Mouse (Mus musculus) stomach, embryonic 15.5 days (tissue): ENCODE measurements around the gene Itga4. TPM values are rescaled to one million over a fixed set of nuclear protein-coding genes. Genes with fewer than 3 reads are reported as not detected.

ENCODE experiments used
- ATAC-seq: fragments of 200-750 bp; cut with Nextera tagmentation; 2 replicates; pipeline ENCODE4 v1.8.0; 2017; ENCODE audit warnings: low read depth, moderate number of reproducible peaks, moderate TSS enrichment; ENCODE audit not compliant: insufficient read depth, low FRiP score
- H3K27ac ChIP-seq: fragments of 300-500 bp; sonication (generic); 2 replicates; pipeline ENCODE4 v1.5.1; 2015; ENCODE audit warnings: mild to moderate bottlenecking, inconsistent platforms
- H3K27me3 ChIP-seq: fragments of 300-500 bp; sonication (generic); replicated peaks from 2 replicates; pipeline ENCODE4 v1.6.1; 2015; ENCODE audit warnings: inconsistent platforms
- H3K36me3 ChIP-seq: fragments of 300-500 bp; sonication (generic); 2 replicates; pipeline ENCODE4 v1.6.1; 2015; ENCODE audit warnings: inconsistent platforms
- H3K4me1 ChIP-seq: fragments of 300-500 bp; sonication (generic); 2 replicates; pipeline ENCODE4 v1.6.1; 2015; ENCODE audit warnings: inconsistent platforms
- H3K4me2 ChIP-seq: fragments of 300-500 bp; sonication (generic); 2 replicates; pipeline ENCODE4 v1.6.1; 2015; ENCODE audit warnings: mild to moderate bottlenecking, inconsistent platforms
- H3K4me3 ChIP-seq: fragments of 300-500 bp; sonication (generic); replicated peaks from 2 replicates; pipeline ENCODE4 v1.5.1; 2015; ENCODE audit warnings: inconsistent platforms
- H3K9ac ChIP-seq: fragments of 300-500 bp; sonication (generic); 2 replicates; pipeline ENCODE4 v1.6.1; 2015; ENCODE audit warnings: inconsistent platforms
- H3K9me3 ChIP-seq: fragments of 300-500 bp; sonication (generic); 2 replicates; pipeline ENCODE4 v1.6.1; 2016; ENCODE audit warnings: inconsistent platforms
- WGBS: fragments of 180-500 bp; shearing (Covaris S2); methylation state at CpG from one replicate; pipeline ENCODE4 v1.1.7; 2015; 5-methylcytosine and 5-hydroxymethylcytosine counted together
- polyA plus RNA-seq: library from polyadenylated mRNA; unstranded; fragments of >200 nt; fragmentation: Nextera tagmentation; extraction: Ambion mirVana; gene quantifications from 2 replicates; pipeline ENCODE4 v1.2.1, GENCODE M21; 2015

Itga4 gene
- polyA plus RNA-seq, 1 experiment from 2014 or later, result 6.5 TPM

DNA sequence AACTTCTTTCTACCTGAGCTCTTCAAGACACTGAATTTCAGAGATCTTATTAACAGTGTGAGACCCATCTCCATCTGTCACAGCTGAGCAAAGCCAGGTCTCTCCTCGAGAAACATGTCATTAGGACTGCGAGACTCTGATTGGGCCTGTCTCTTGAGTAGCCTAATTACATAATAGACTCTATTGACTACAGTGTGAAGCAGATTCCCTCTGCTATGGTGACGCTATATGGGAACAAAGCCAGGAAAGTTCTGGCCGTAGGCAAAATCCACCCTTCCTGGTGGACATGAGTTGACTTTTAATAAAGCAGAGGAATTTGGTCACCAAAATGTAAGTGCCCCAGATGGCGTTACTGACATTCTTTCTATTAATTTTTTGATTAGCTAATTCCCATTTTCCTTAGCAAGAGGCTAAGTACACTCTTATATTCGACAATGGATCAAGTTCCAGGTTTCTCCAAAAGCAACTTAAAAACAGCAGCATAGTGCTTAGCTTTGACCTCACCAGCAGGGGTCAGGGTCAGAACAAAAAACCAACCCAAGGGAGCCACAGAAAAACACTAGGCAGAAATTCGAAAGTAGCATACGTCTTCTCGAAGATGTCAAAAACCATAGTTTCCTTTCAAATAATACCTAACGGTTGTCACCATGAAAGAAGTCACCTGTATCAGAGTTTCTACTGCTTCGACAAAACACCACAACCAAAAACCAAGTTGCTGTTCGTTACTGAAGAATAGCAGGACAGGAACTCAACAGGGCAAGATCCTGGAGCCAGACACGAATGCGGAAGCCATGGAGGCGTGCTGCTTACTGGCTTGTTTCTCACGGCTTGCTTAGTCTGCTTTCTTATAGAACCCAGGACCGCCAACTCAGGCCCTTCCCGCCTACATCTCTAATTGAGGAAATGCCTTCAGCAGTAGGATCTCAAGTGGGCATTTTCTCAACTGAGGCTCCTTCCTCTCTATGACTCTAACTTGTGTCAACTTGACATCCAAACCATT lies 112.5 kb downstream of the Itga4 start:
- Histone ChIP-seq H3K27ac (no peak overlapping the region), H3K4me2 (no peak overlapping the region), H3K9me3 (no peaks in the 10 kb centered on the region), H3K4me1 (no peaks in the 10 kb centered on the region), H3K27me3 (no peaks in the 10 kb centered on the region), H3K9ac (no peak overlapping the region), H3K36me3 (no peaks in the 10 kb centered on the region), H3K4me3 (no peak overlapping the region)
- ATAC-seq, result no peak
- 72% methylated on average over 18 of the region's 18 CpGs for WGBS

DNA sequence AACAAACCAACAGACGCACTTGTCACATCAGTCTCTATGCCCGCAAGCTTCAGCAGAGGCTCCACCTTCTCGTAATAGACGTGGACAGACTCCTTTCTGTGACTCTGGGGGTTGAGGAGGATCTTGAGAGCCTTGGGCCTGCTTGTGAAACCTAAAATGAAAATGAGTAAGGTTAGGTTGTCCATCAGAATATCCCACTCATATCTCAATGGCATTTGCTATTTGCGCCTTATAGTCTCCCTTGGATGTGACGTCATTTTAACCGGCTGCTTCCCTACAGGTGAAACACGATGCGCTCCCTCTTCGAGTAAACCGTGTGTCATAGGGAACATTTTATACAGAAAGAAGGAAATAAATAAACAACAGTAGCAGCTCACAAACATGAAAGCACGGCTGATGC lies 113.4 kb downstream of the Itga4 start:
- Histone ChIP-seq H3K36me3 (no peaks in the 10 kb centered on the region), H3K4me2 (no peak overlapping the region)
- 85% methylated on average over 12 of the region's 12 CpGs for WGBS

GRCm38 (mm10) chr2:79369061-79369524 lies 113.9 kb downstream of the Itga4 start:
- no peaks in the 10 kb centered on the region for H3K36me3 ChIP-seq
- no peak overlapping the region for H3K4me3 ChIP-seq
- no peaks in the 10 kb centered on the region for H3K9me3 ChIP-seq
- no peak overlapping the region for H3K4me2 ChIP-seq
- WGBS, result 77% methylated on average over 7 of the region's 7 CpGs
- no peaks in the 10 kb centered on the region for H3K4me1 ChIP-seq
- no peaks in the 10 kb centered on the region for H3K27me3 ChIP-seq
- no peak overlapping the region for H3K9ac ChIP-seq
- peak; percentile 58; the same call in 1 of the 2 replicates for ATAC-seq
- H3K27ac ChIP-seq, result no peak overlapping the region

More for the DNA sequence above, 113.4 kb downstream of the Itga4 start:
- Histone ChIP-seq H3K9ac (no peak overlapping the region), H3K9me3 (no peaks in the 10 kb centered on the region), H3K27me3 (no peaks in the 10 kb centered on the region), H3K4me1 (no peaks in the 10 kb centered on the region), H3K27ac (no peak overlapping the region), H3K4me3 (no peak overlapping the region)
- no peak for ATAC-seq

DNA sequence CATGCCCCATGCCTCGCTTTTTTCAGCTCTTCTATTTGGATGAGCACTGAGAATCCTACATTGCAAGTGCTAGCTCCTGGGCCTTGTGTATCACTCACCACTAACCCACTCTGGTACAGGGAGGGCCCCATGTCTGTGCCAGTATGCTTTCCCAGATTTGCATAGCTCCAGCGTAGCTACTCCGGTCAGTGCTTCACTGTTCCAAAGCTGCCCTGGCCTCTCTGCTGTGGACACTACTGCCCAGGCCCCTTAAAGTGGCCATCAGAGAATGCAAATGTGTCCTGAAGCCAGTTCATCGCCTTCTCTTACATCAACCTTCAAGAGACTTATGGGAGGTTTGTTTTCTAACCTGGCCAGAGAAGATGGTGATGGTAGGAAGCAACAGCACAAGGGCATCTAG lies 114.7 kb downstream of the Itga4 start:
- no peaks in the 10 kb centered on the region for H3K4me1 ChIP-seq
- H3K9ac ChIP-seq, result no peak overlapping the region
- H3K36me3 ChIP-seq, result no peaks in the 10 kb centered on the region
- WGBS, result 86% methylated on average over 4 of the region's 4 CpGs
- no peak overlapping the region for H3K27ac ChIP-seq
- H3K4me3 ChIP-seq, result no peak overlapping the region
- no peaks in the 10 kb centered on the region for H3K27me3 ChIP-seq
- no peaks in the 10 kb centered on the region for H3K9me3 ChIP-seq
- H3K4me2 ChIP-seq, result no peak overlapping the region
- no peak for ATAC-seq

DNA sequence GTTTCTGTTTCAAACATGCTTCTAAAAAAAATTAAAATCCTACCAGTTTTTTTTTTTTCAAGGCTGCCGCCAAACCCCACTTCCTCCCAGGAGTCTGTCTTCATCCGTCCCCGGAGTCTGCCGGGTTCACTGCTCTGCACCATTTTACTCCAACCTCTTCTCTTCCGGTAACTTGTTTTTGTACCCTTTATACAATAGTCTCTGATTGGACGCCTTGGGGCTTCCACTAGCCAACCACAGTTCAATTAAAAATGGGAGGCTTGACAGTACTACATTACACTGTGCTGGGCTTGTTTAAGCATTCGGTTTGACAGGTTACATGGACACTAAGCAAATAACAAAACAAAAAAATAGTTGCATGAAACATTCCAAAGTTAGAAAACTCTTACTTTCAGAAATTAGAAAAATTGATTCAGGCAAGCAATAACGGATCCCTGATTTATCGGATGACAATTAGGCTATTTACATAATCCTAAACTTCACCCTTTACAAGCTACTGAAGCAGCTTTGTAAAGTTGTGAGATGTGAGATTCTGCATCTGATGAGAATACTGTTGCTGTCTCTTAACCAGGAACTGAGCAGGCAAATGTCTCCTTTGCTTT lies 115.6 kb downstream of the Itga4 start:
- H3K4me2 ChIP-seq, result no peak overlapping the region
- 75% methylated on average over 9 of the region's 9 CpGs for WGBS
- ATAC-seq, result no peak

GRCm38 (mm10) chr2:79371326-79372153 lies 116.3 kb downstream of the Itga4 start:
- Histone ChIP-seq H3K4me1 (no peaks in the 10 kb centered on the region), H3K4me3 (no peak overlapping the region), H3K36me3 (no peaks in the 10 kb centered on the region), H3K27me3 (no peaks in the 10 kb centered on the region), H3K9ac (no peak overlapping the region), H3K9me3 (no peaks in the 10 kb centered on the region), H3K27ac (no peak overlapping the region), H3K4me2 (no peak overlapping the region)
- WGBS, result 80% methylated on average over 7 of the region's 7 CpGs
- ATAC-seq, result no peak

More for the DNA sequence above, 115.6 kb downstream of the Itga4 start:
- H3K4me3 ChIP-seq, result no peak overlapping the region
- no peaks in the 10 kb centered on the region for H3K27me3 ChIP-seq
- no peak overlapping the region for H3K9ac ChIP-seq
- no peak overlapping the region for H3K27ac ChIP-seq
- no peaks in the 10 kb centered on the region for H3K4me1 ChIP-seq
- no peaks in the 10 kb centered on the region for H3K36me3 ChIP-seq
- no peaks in the 10 kb centered on the region for H3K9me3 ChIP-seq

DNA sequence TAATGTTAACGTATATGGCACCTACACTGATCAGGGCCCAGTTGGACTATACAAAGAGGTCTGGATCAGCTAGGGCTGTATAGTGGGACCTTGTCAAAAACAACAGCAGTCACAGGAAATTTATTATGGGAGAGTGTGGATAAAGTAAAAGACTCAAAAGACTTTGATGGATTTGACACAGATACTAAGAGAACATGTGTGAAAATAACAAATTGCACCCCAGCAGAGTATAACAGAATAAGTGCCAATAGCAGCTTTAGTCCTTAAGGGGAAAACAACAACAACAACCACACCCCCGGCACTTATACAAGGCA lies 116.9 kb downstream of the Itga4 start:
- Histone ChIP-seq H3K27ac (no peak overlapping the region), H3K9me3 (no peaks in the 10 kb centered on the region), H3K9ac (no peak overlapping the region), H3K36me3 (no peaks in the 10 kb centered on the region), H3K27me3 (no peaks in the 10 kb centered on the region), H3K4me2 (no peak overlapping the region), H3K4me1 (no peaks in the 10 kb centered on the region), H3K4me3 (no peak overlapping the region)
- 62% methylated on average over 2 of the region's 2 CpGs for WGBS
- no peak for ATAC-seq

GRCm38 (mm10) chr2:79372486-79373200 lies 117.4 kb downstream of the Itga4 start:
- ATAC-seq, result no peak
- 49% methylated on average over 6 of the region's 6 CpGs for WGBS

DNA sequence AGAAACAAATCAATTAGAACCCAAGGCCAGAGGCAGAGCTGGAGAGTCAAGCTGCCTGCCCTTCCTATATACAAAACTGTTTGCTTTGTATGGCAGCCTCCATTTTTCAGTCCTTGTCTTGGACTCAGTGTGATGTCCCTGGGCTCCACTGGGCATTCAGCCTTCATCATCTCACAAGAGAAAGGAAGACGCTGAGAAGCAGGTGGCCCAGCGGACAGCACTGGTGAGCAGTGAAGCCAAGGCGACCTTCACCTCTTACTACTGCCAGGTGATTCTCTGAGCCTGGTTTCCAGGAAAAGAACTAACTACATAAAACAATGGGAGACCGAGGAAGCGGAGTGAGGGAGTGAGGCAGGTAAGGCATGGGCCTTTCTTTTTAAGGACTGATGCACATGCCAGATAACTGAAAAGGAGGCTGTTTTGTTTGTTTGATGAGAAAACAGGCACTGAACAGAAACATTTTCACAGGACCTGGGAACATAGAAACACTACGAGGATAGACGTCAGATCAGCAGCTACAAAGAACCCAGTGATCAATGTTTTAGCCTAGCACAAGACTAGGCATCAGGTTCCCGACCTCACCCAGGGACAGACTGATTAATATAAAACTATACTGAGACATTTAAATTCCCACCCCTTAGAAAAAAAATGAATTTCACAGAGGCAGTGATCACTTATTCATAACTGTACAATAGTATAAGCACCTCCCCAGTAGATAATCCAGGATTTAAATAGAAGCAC lies 123.3 kb downstream of the Itga4 start:
- H3K4me3 ChIP-seq, result no peak overlapping the region

More at GRCm38 (mm10) chr2:79372486-79373200, 117.4 kb downstream of the Itga4 start:
- Histone ChIP-seq H3K4me1 (no peaks in the 10 kb centered on the region), H3K4me3 (no peak overlapping the region), H3K27me3 (no peaks in the 10 kb centered on the region), H3K9ac (no peak overlapping the region), H3K4me2 (no peak overlapping the region), H3K9me3 (no peaks in the 10 kb centered on the region), H3K36me3 (no peaks in the 10 kb centered on the region), H3K27ac (no peak overlapping the region)

DNA sequence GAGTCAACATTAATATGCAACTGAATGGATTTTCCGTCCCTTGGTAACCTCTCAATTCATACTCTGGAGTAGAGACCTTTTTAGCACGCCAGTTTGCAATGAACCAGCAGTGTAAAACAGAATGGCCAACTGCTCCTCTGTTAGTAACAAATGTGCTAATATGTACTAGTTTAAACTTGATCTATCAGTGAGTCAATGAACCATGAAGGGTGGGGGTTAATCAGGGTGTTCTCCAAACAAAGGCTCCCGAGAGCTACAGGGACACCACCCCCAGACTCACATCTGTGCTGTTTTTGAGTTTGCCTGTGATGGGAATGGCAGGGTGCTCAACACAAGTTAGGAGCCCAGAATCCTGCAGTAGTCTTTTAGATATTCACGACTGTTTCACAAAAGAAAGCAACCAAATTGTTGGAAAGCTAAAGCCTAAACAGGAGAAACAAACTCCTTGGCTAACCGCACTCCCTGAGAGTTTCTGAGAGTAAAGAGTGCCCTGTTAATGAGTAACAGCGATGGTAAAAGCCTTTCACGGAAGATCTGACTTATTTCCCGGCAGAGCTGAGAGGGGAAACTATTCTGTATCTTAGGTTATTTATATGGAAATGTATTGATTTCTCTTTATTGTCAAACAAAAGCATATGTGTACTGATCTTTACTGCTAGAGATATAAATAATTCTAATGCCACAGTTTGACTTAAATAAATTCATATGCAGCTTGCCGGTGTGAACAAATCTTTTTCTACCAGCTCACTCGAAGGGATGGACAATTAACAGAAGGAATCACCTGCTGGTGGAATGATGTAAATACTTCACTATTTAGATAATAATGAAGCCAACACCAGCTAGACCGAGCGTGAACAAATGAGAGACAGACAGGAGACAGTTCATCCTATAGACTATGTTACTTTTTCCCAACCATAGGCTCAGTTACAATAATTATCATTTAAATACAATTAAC lies 124.1 kb downstream of the Itga4 start:
- no peaks in the 10 kb centered on the region for H3K27me3 ChIP-seq
- no peak overlapping the region for H3K9ac ChIP-seq
- H3K4me3 ChIP-seq, result no peak overlapping the region
- H3K36me3 ChIP-seq, result no peaks in the 10 kb centered on the region
- peak; percentile 85 for ATAC-seq
- no peaks in the 10 kb centered on the region for H3K4me1 ChIP-seq
- peak overlapping the region; percentile 53; the same call in 1 of the 2 replicates for H3K27ac ChIP-seq
- WGBS, result 37% methylated on average over 12 of the region's 12 CpGs
- peak overlapping the region; percentile 25; the same call in 1 of the 2 replicates for H3K4me2 ChIP-seq
- H3K9me3 ChIP-seq, result no peaks in the 10 kb centered on the region

More for the DNA sequence above, 123.3 kb downstream of the Itga4 start:
- no peak overlapping the region for H3K9ac ChIP-seq
- no peaks in the 10 kb centered on the region for H3K9me3 ChIP-seq
- WGBS, result 66% methylated on average over 8 of the region's 8 CpGs
- H3K4me1 ChIP-seq, result no peaks in the 10 kb centered on the region
- no peak overlapping the region for H3K4me2 ChIP-seq
- 0 out of 2 replicates have a peak overlapping the region, but pooled peaks have one; percentile 27 for H3K27ac ChIP-seq
- no peaks in the 10 kb centered on the region for H3K27me3 ChIP-seq
- no peaks in the 10 kb centered on the region for H3K36me3 ChIP-seq
- no peak for ATAC-seq
